Mouse (Mus musculus) cortical plate, adult 2 months (tissue): ENCODE measurements around the gene 1810010H24Rik.

Source experiments
- CTCF ChIP-seq: fragments of 200-500 bp; IDR thresholded peaks from 2 replicates; pipeline ENCODE4 v1.5.1; 2011; ENCODE audit warnings: mild to moderate bottlenecking, control low read depth, low read length; ENCODE audit not compliant: insufficient read depth; ENCODE audit errors: extremely low read depth
- POLR2A ChIP-seq: fragments of 200-500 bp; IDR thresholded peaks from 2 replicates; pipeline ENCODE4 v1.6.1; 2011; ENCODE audit warnings: mild to moderate bottlenecking, low read length, control low read depth; ENCODE audit not compliant: insufficient read depth; ENCODE audit errors: extremely low read depth

DNA sequence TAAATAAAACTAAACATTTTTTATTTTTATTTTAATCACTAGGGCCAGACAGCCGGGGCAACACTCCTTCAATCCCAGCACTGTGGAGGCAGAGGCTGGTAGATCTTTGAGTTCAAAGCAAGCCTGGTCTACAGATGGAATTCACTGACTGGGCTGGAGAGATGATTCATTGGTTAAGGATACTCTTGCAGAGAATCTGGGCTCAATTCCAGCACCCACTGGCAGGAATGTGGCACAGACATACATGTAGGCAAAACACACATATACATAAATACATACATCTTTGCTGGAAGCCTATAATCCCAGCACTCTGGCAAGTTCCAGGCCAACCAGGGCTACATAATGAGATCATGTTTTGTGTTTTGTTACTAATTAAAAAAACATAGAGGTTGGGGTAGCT, 19.9 kb upstream of the 1810010H24Rik start:
- TF ChIP-seq CTCF: no peak
- no peak for TF ChIP-seq POLR2A
